11 mouse cellular contexts compared by ENCODE assay signal in the genomic region with DNA sequence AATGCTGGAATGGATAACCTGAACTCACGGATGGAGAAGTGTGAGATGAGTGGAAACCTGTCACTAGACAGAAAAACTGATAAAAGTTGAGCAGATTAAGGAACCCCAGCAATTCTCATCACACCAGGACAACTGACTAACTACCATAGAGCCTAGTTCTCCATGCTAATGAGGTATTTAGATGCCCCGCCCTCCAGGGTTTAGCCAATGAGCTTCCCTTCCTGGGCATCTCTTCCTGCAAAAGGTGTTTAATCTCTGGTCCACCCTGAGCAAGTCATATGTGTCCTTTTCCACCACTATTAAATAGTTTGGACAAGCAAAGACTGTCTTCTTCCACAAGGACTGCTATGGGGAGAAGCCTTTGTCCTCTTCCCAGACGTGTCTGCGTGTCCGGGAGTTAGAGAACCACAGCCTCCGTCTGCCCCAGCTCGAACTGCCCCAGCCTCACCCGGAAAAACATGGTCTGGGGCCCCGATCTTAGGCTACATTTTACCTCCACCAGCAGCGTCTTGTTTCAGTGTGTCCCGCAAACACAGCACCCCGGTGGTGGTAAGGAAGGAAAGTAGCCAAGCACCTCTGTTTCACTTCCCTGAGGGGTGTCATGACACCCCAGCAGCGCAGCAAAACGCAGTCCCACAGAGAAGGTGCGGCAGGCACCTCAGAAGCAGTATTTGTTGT. TPM values are rescaled to one million over a fixed set of nuclear protein-coding genes. Genes with fewer than 3 reads are reported as not detected.
DNase-seq lines count a peak whose midpoint lies in the region; ATAC-seq and TF ChIP-seq lines count a peak whose summit lies in the region.
"Had no signal": no experiment of that assay in that cellular context is flagged by ENCODE, and none has a peak within 500 bp of the region (broad histone marks: within the 10 kb centered on the region; RNA-seq: fewer than 3 reads in every experiment).

No protein-coding gene starts in this region.

- TF ChIP-seq CTCF in gastrocnemius, adult 2 months (IDR thresholded peaks at IDR 0.05) = no peak

- H3K27ac ChIP-seq in heart, embryonic 14.5 days (replicated peaks in 1 of 2; ENCODE audit: control insufficient read depth in 1 of 2, insufficient read depth in 1 of 2, low read depth in 2 of 2, low read length in 2 of 2) = no peak overlapping the region
- no peak overlapping the region for H3K27ac ChIP-seq in gastrocnemius, adult 2 months

- no peak for DNase-seq in heart, adult 8-10 months (ENCODE audit: low spot score)
- DNase-seq in natural killer cell, adult 2 months (ENCODE audit: low spot score in 2 of 2) = peak; percentile 2 to 18
- DNase-seq in gastrocnemius, adult 2 months = no peak
- no peak for DNase-seq in kidney, postnatal 36 days
- no peak for DNase-seq in right cerebral cortex, postnatal 36 days (ENCODE audit: low spot score in 2 of 2)
- DNase-seq: gastrocnemius, postnatal 14 days had no signal

- no peaks in the 10 kb centered on the region for H3K36me3 ChIP-seq in heart, embryonic 14.5 days (ENCODE audit: control insufficient read depth, insufficient read depth, low read length)
- H3K36me3 ChIP-seq: G1E had no signal

- ATAC-seq in heart, embryonic 14.5 days (ENCODE audit: insufficient number of reproducible peaks, insufficient read depth, low FRiP score, low read depth) = no peak
- ATAC-seq in CD4-positive, CD25-positive, alpha-beta regulatory T cell, adult 4 months = peak; percentile 83
- ATAC-seq in inflammation-experienced regulatory T-cells, adult 6 months = peak; percentile 93

- H3K9me3 ChIP-seq in heart, embryonic 14.5 days (ENCODE audit: control insufficient read depth, low read length) = 0 out of 2 replicates have a peak, but pooled peaks cover 5% of the 10 kb centered on the region
- H3K9me3 ChIP-seq: G1E had no signal

- H3K4me3 ChIP-seq in heart, embryonic 14.5 days (ENCODE audit: control insufficient read depth in 1 of 2, insufficient read depth in 1 of 2, low read depth in 1 of 2, low read length in 2 of 2) = peak overlapping the region; percentile 9 to 20; a peak in 3 of 4 replicates
- H3K4me3 ChIP-seq in gastrocnemius, adult 2 months = no peak overlapping the region

- H3K4me1 ChIP-seq in heart, embryonic 14.5 days (ENCODE audit: control insufficient read depth in 2 of 2, insufficient read depth in 2 of 2, low read length in 2 of 2) = no peaks in the 10 kb centered on the region

- intact Hi-C loops in gastrocnemius, adult 2 months (cut with DNase I) = no loop called here

- H3K4me2 ChIP-seq in heart, embryonic 14.5 days (ENCODE audit: low read length) = peak overlapping the region; percentile 51

- H3K9ac ChIP-seq in heart, embryonic 14.5 days (ENCODE audit: low read length) = peak overlapping the region; percentile 17; the same call in 1 of the 2 replicates

- WGBS in heart, embryonic 14.5 days = 24% methylated on average over 15 of the region's 15 CpGs

- no peaks in the 10 kb centered on the region for H3K27me3 ChIP-seq in heart, embryonic 14.5 days (ENCODE audit: control insufficient read depth, insufficient read depth, low read length)

RNA-seq across cellular contexts. Expression of gene Cdhr3, which starts 26.1 kb away (rescaled TPM):
- 0.16 and 0.26 TPM in 2 replicates for polyA plus RNA-seq in heart, embryonic 14.5 days (2014; fragmentation: Nextera tagmentation; extraction: Ambion mirVana)
- total RNA-seq in heart, adult 8-10 months (2022) = 1 to 10 TPM in 1 of 4 experiments, under 1 TPM in 2, not detected in 1; 0.13 to 1.9 (median 0.37) TPM
- under 1 TPM; 0.44 to 0.47 TPM for polyA plus RNA-seq in CD4-positive, CD25-positive, alpha-beta regulatory T cell, adult 4 months (2017; shearing (Covaris generic))
- under 1 TPM in 2 of 3 experiments, not detected in 1; 0.18 to 0.26 TPM for polyA plus RNA-seq in inflammation-experienced regulatory T-cells, adult 6 months (2017; shearing (Covaris generic))
- total RNA-seq in gastrocnemius, adult 2 months (2021) = 1 to 10 TPM in 1 of 2 experiments, under 1 TPM in 1; 0.69 to 1.4 TPM
- polyA plus RNA-seq: G1E; large intestine, adult 2 months had no signal

RNA-seq across cellular contexts. Expression of gene Atxn7l1, which starts 28.7 kb away (rescaled TPM):
- 10.1 and 10.6 TPM in 2 replicates for polyA plus RNA-seq in heart, embryonic 14.5 days (2014; fragmentation: Nextera tagmentation; extraction: Ambion mirVana)
- 10 to 100 TPM; 20.2 to 22.4 (median 20.7) TPM for total RNA-seq in heart, adult 8-10 months (2022)
- polyA plus RNA-seq in CD4-positive, CD25-positive, alpha-beta regulatory T cell, adult 4 months (2017; shearing (Covaris generic)) = 10 to 100 TPM; 75.6 to 87.7 TPM
- 10 to 100 TPM; 59.7 to 94.2 (median 92.9) TPM for polyA plus RNA-seq in inflammation-experienced regulatory T-cells, adult 6 months (2017; shearing (Covaris generic))
- 10 to 100 TPM; 20.4 to 23.9 TPM for total RNA-seq in gastrocnemius, adult 2 months (2021)

Comparison
In these comparisons a context has a peak if more than half of its experiments do, and no peak if none do; other contexts are left out.
1. DNase-seq: peak in natural killer cell, adult 2 months (2 of 2); none in heart, adult 8-10 months (single experiment), gastrocnemius, adult 2 months (single experiment), kidney, postnatal 36 days (0 of 2) and right cerebral cortex, postnatal 36 days (0 of 2).